Mouse (Mus musculus) layer of hippocampus, postnatal 25 days (tissue): ENCODE data around the gene Sftpd. TPM values are rescaled to one million over a fixed set of nuclear protein-coding genes. Genes with fewer than 3 reads are reported as not detected.

Experiments
- total RNA-seq, 2 experiments: library from RNA; stranded (reverse); gene quantifications; 2 replicates each; pipeline ENCODE4 v1.2.3; 2021

The Sftpd gene
- total RNA-seq, 2 experiments from 2014 or later: not detected

Other genes starting within 250 kb of the Sftpd start
- 10 to 100 TPM; 40.9 to 41.0 TPM for gene Tspan14, start 218.3 kb downstream of the Sftpd start, total RNA-seq
- 100 to 1,000 TPM; 160 to 181 TPM for gene Fam213a, start 171.4 kb downstream of the Sftpd start, total RNA-seq
- gene Dydc2, start 115.9 kb downstream of the Sftpd start, total RNA-seq: under 1 TPM; 0.79 to 0.94 TPM
- not detected for gene Dydc1, start 112.2 kb downstream of the Sftpd start, total RNA-seq
- not detected for gene Mat1a, start 80.1 kb downstream of the Sftpd start, total RNA-seq
- not detected for gene Sftpa1, start 53.4 kb downstream of the Sftpd start, total RNA-seq
- not detected for gene Mbl1, start 33.7 kb downstream of the Sftpd start, total RNA-seq
- not detected for gene Gm2832, start 93.7 kb upstream of the Sftpd start, total RNA-seq
- gene Gm5798, start 163.5 kb upstream of the Sftpd start, total RNA-seq: not detected
- gene Gm7945, start 201.2 kb upstream of the Sftpd start, total RNA-seq: not detected
- not detected for gene Gm6482, start 223.1 kb upstream of the Sftpd start, total RNA-seq